Mouse (Mus musculus): ENCODE results near the gene Miga1.

DNA sequence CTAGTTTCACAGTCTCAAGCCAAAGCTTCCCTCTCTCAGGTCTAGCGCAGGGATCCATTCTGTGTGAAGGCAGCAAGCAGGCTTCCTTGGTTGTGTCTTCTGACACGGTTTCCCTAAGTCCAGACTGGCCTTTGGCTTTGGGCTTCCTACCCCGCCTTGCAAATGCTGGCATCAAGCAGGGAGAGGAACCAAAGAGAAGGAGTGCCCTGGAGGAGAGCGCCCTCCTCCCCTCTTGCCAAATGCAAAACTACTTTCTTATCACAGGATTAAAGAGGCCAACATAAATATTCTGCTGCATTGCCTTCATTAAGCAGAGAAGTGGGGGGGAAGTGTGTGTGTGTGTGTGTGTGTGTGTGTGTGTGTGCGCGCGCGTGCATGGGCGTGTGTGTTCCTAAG lies 31.0 kb downstream of the Miga1 start:
- TF ChIP-seq SMC3 (IDR thresholded peaks at IDR 0.05; ENCODE audit: low read depth, low read length) (no peak), HCFC1 (IDR thresholded peaks at IDR 0.05; ENCODE audit: low read depth, low read length) (no peak), USF2 (conservative IDR thresholded peaks at IDR 0.05; ENCODE audit: low read depth, low read length) (no peak), CTCF (conservative IDR thresholded peaks at IDR 0.05 in 1 of 2, IDR thresholded peaks at IDR 0.05 in 1 of 2; ENCODE audit: low read depth in 2 of 2, low read length in 2 of 2) (no peak), MXI1 (IDR thresholded peaks at IDR 0.05; ENCODE audit: low read depth, low read length) (no peak)
